Mouse (Mus musculus) limb, embryonic 13.5 days (tissue): ENCODE measurements around the gene Pld4. TPM values are rescaled to one million over a fixed set of nuclear protein-coding genes. Genes with fewer than 3 reads are reported as not detected.

ENCODE experiments used
- ATAC-seq: fragments of 200-750 bp; cut with Nextera tagmentation; 2 replicates; pipeline ENCODE4 v1.8.0; 2017; ENCODE audit warnings: low read depth, moderate number of reproducible peaks, moderate TSS enrichment; ENCODE audit not compliant: low FRiP score
- H3K27ac ChIP-seq: fragments of 300-500 bp; sonication (generic); 2 replicates; pipeline ENCODE4 v1.5.1; 2015; ENCODE audit warnings: inconsistent platforms, mild to moderate bottlenecking, moderate library complexity
- H3K27me3 ChIP-seq: fragments of 300-500 bp; sonication (generic); 2 replicates; pipeline ENCODE4 v1.6.1; 2015; ENCODE audit warnings: mild to moderate bottlenecking, inconsistent platforms
- H3K36me3 ChIP-seq: fragments of 300-500 bp; sonication (generic); 2 replicates; pipeline ENCODE4 v1.6.1; 2015; ENCODE audit warnings: inconsistent platforms, mild to moderate bottlenecking, moderate library complexity
- H3K4me1 ChIP-seq: fragments of 300-500 bp; sonication (generic); 2 replicates; pipeline ENCODE4 v1.6.1; 2015; ENCODE audit warnings: inconsistent platforms
- H3K4me2 ChIP-seq: fragments of 300-500 bp; sonication (generic); replicated peaks from 2 replicates; pipeline ENCODE4 v1.6.1; 2015; ENCODE audit warnings: inconsistent platforms, mild to moderate bottlenecking, moderate library complexity
- H3K4me3 ChIP-seq: fragments of 300-500 bp; sonication (generic); 2 replicates; pipeline ENCODE4 v1.5.1; 2015; ENCODE audit warnings: moderate library complexity, mild to moderate bottlenecking, inconsistent platforms
- H3K9ac ChIP-seq: fragments of 300-500 bp; sonication (generic); 2 replicates; pipeline ENCODE4 v1.6.1; 2015; ENCODE audit warnings: mild to moderate bottlenecking, inconsistent platforms
- H3K9me3 ChIP-seq: fragments of 300-500 bp; sonication (generic); 2 replicates; pipeline ENCODE4 v1.6.1; 2016; ENCODE audit warnings: inconsistent platforms
- WGBS: fragments of 180-500 bp; shearing (Covaris S2); methylation state at CpG from one replicate; pipeline ENCODE4 v1.1.7; 2015; 5-methylcytosine and 5-hydroxymethylcytosine counted together
- polyA plus RNA-seq: library from polyadenylated mRNA; unstranded; fragments of >200 nt; fragmentation: Nextera tagmentation; extraction: Ambion mirVana; gene quantifications from 2 replicates; pipeline ENCODE4 v1.2.1, GENCODE M21; 2015

Gene Pld4
- polyA plus RNA-seq, 1 experiment from 2014 or later: 6.1 TPM

- H3K4me1 ChIP-seq: no peaks in the 10 kb centered on the region
- no peak overlapping the region for H3K4me2 ChIP-seq
- 0 out of 2 replicates have a peak, but pooled peaks cover 4% of the 10 kb centered on the region for H3K27me3 ChIP-seq
- no peak overlapping the region for H3K4me3 ChIP-seq
- H3K36me3 ChIP-seq: no peaks in the 10 kb centered on the region
- H3K27ac ChIP-seq: no peak overlapping the region
- H3K9me3 ChIP-seq: 0 out of 2 replicates have a peak, but pooled peaks cover 4% of the 10 kb centered on the region
- ATAC-seq: no peak
- 74% methylated on average over 4 of the region's 4 CpGs for WGBS
- H3K9ac ChIP-seq: no peak overlapping the region
Measured at GRCm38 (mm10) chr12:112755900-112756299, 4.6 kb upstream of the Pld4 start.

GRCm38 (mm10) chr12:112757896-112758295, 2.6 kb upstream of the Pld4 start:
- Histone ChIP-seq H3K36me3 (no peaks in the 10 kb centered on the region), H3K27me3 (no peaks in the 10 kb centered on the region), H3K9ac (no peak overlapping the region), H3K4me1 (no peaks in the 10 kb centered on the region), H3K4me3 (no peak overlapping the region), H3K9me3 (0 out of 2 replicates have a peak, but pooled peaks cover 4% of the 10 kb centered on the region), H3K27ac (no peak overlapping the region), H3K4me2 (no peak overlapping the region)
- 82% methylated on average over 5 of the region's 5 CpGs for WGBS
- ATAC-seq: no peak

- no peak for ATAC-seq
- no peak overlapping the region for H3K4me2 ChIP-seq
Measured at GRCm38 (mm10) chr12:112759471-112759870, 984 bp upstream of the Pld4 start.

GRCm38 (mm10) chr12:112761411-112761810, 956 bp downstream of the Pld4 start:
- Histone ChIP-seq H3K4me1 (no peaks in the 10 kb centered on the region), H3K9me3 (0 out of 2 replicates have a peak, but pooled peaks cover 4% of the 10 kb centered on the region), H3K27ac (no peak overlapping the region), H3K36me3 (no peaks in the 10 kb centered on the region), H3K27me3 (no peaks in the 10 kb centered on the region), H3K4me3 (no peak overlapping the region), H3K4me2 (no peak overlapping the region), H3K9ac (no peak overlapping the region)
- 93% methylated on average over 4 of the region's 4 CpGs for WGBS
- ATAC-seq: no peak

More at GRCm38 (mm10) chr12:112759471-112759870, 984 bp upstream of the Pld4 start:
- Histone ChIP-seq H3K36me3 (no peaks in the 10 kb centered on the region), H3K9ac (no peak overlapping the region), H3K4me1 (no peaks in the 10 kb centered on the region), H3K27me3 (no peaks in the 10 kb centered on the region), H3K27ac (no peak overlapping the region), H3K4me3 (no peak overlapping the region), H3K9me3 (0 out of 2 replicates have a peak, but pooled peaks cover 4% of the 10 kb centered on the region)
- 84% methylated on average over 3 of the region's 3 CpGs for WGBS

GRCm38 (mm10) chr12:112762018-112762417, 1.6 kb downstream of the Pld4 start:
- no peak overlapping the region for H3K9ac ChIP-seq
- 84% methylated on average over 3 of the region's 3 CpGs for WGBS

GRCm38 (mm10) chr12:112763176-112763575, 2.7 kb downstream of the Pld4 start:
- H3K27ac ChIP-seq: no peak overlapping the region
- H3K9me3 ChIP-seq: 0 out of 2 replicates have a peak, but pooled peaks cover 4% of the 10 kb centered on the region
- ATAC-seq: no peak
- no peaks in the 10 kb centered on the region for H3K27me3 ChIP-seq
- no peaks in the 10 kb centered on the region for H3K36me3 ChIP-seq
- H3K4me3 ChIP-seq: no peak overlapping the region
- H3K4me2 ChIP-seq: no peak overlapping the region
- no peaks in the 10 kb centered on the region for H3K4me1 ChIP-seq
- WGBS: 81% methylated on average over 4 of the region's 4 CpGs
- no peak overlapping the region for H3K9ac ChIP-seq

More at GRCm38 (mm10) chr12:112762018-112762417, 1.6 kb downstream of the Pld4 start:
- no peak for ATAC-seq
- H3K4me2 ChIP-seq: no peak overlapping the region
- no peak overlapping the region for H3K27ac ChIP-seq
- no peaks in the 10 kb centered on the region for H3K36me3 ChIP-seq
- H3K9me3 ChIP-seq: 0 out of 2 replicates have a peak, but pooled peaks cover 4% of the 10 kb centered on the region
- no peaks in the 10 kb centered on the region for H3K27me3 ChIP-seq
- H3K4me3 ChIP-seq: no peak overlapping the region
- no peaks in the 10 kb centered on the region for H3K4me1 ChIP-seq

- Histone ChIP-seq H3K36me3 (no peaks in the 10 kb centered on the region), H3K4me2 (no peak overlapping the region), H3K4me1 (no peaks in the 10 kb centered on the region), H3K9me3 (0 out of 2 replicates have a peak, but pooled peaks cover 4% of the 10 kb centered on the region), H3K27me3 (no peaks in the 10 kb centered on the region), H3K9ac (no peak overlapping the region), H3K27ac (no peak overlapping the region), H3K4me3 (no peak overlapping the region)
- no peak for ATAC-seq
- WGBS: 77% methylated on average over 5 of the region's 5 CpGs
Measured at GRCm38 (mm10) chr12:112764141-112764540, 3.7 kb downstream of the Pld4 start.

- WGBS: 87% methylated on average over 7 of the region's 7 CpGs
- no peak overlapping the region for H3K27ac ChIP-seq
- no peak overlapping the region for H3K4me3 ChIP-seq
- no peaks in the 10 kb centered on the region for H3K9me3 ChIP-seq
- H3K9ac ChIP-seq: no peak overlapping the region
- H3K36me3 ChIP-seq: no peaks in the 10 kb centered on the region
- H3K4me2 ChIP-seq: no peak overlapping the region
- no peak for ATAC-seq
- H3K4me1 ChIP-seq: no peaks in the 10 kb centered on the region
- no peaks in the 10 kb centered on the region for H3K27me3 ChIP-seq
Measured at GRCm38 (mm10) chr12:112764991-112765390, 4.5 kb downstream of the Pld4 start.

GRCm38 (mm10) chr12:112766586-112766985, 6.1 kb downstream of the Pld4 start:
- H3K27me3 ChIP-seq: no peaks in the 10 kb centered on the region
- H3K4me2 ChIP-seq: no peak overlapping the region
- no peak overlapping the region for H3K4me3 ChIP-seq
- no peaks in the 10 kb centered on the region for H3K9me3 ChIP-seq
- H3K9ac ChIP-seq: no peak overlapping the region
- H3K4me1 ChIP-seq: no peaks in the 10 kb centered on the region; the same call in 1 of the 2 replicates
- 92% methylated on average over 7 of the region's 7 CpGs for WGBS
- ATAC-seq: no peak
- no peak overlapping the region for H3K27ac ChIP-seq
- no peaks in the 10 kb centered on the region for H3K36me3 ChIP-seq

GRCm38 (mm10) chr12:112767036-112767890, 6.8 kb downstream of the Pld4 start:
- Histone ChIP-seq H3K9ac (no peak overlapping the region), H3K4me2 (no peak overlapping the region)

GRCm38 (mm10) chr12:112768166-112768565, 7.7 kb downstream of the Pld4 start:
- ATAC-seq: no peak
- Histone ChIP-seq H3K4me3 (no peak overlapping the region), H3K4me2 (no peak overlapping the region), H3K9ac (no peak overlapping the region), H3K4me1 (peaks cover 3% of the 10 kb centered on the region; the same call in 1 of the 2 replicates), H3K27me3 (no peaks in the 10 kb centered on the region), H3K9me3 (no peaks in the 10 kb centered on the region), H3K27ac (no peak overlapping the region), H3K36me3 (no peaks in the 10 kb centered on the region)
- 85% methylated on average over 8 of the region's 8 CpGs for WGBS

More at GRCm38 (mm10) chr12:112767036-112767890, 6.8 kb downstream of the Pld4 start:
- H3K9me3 ChIP-seq: no peaks in the 10 kb centered on the region
- no peaks in the 10 kb centered on the region for H3K36me3 ChIP-seq
- 87% methylated on average over 16 of the region's 16 CpGs for WGBS
- ATAC-seq: no peak
- no peaks in the 10 kb centered on the region; the same call in 1 of the 2 replicates for H3K4me1 ChIP-seq
- H3K4me3 ChIP-seq: no peak overlapping the region
- no peak overlapping the region for H3K27ac ChIP-seq
- H3K27me3 ChIP-seq: no peaks in the 10 kb centered on the region

- Histone ChIP-seq H3K4me1 (peaks cover 6% of the 10 kb centered on the region; the same call in 1 of the 2 replicates), H3K27ac (no peak overlapping the region), H3K9me3 (no peaks in the 10 kb centered on the region), H3K4me2 (no peak overlapping the region), H3K9ac (no peak overlapping the region), H3K36me3 (no peaks in the 10 kb centered on the region), H3K4me3 (no peak overlapping the region), H3K27me3 (no peaks in the 10 kb centered on the region)
- WGBS: 83% methylated on average over 6 of the region's 6 CpGs
- ATAC-seq: no peak
Measured at GRCm38 (mm10) chr12:112769031-112769430, 8.6 kb downstream of the Pld4 start.
